Mouse (Mus musculus) erythroblast, embryonic 14.5 days (primary cell): ENCODE results near the gene Igsf8.

Experiments
- GATA1 ChIP-seq: IDR thresholded peaks from 2 replicates; pipeline ENCODE4 v1.6.1; 2012; ENCODE audit warnings: low read length, inconsistent platforms, mixed read lengths
- TAL1 ChIP-seq: IDR thresholded peaks from 3 replicates; pipeline ENCODE4 v1.6.1; 2012; ENCODE audit warnings: low read length, inconsistent platforms, mixed read lengths

DNA sequence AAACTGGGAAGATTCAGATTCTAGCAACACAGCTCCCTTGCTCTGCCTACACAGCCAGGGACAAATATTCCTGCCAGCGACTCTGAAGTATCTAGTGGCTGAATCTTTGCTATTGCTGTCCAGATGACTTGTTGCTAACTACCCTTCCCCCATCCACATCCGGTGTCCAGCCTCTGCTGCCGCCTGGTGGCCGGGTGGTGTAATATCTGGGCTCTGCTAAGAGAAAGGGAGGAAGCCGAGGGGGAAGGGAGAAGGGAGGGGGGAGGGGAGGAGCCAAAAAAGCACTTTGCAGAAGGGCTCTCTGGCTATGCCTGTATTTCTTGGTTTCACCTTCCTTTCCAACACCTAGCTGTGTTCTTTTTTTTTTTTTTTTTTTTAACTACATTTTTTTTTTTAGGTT is 44.3 kb upstream of the Igsf8 start:
- no peak for TF ChIP-seq TAL1
- no peak for TF ChIP-seq GATA1
